Comparison of ENCODE assay signal across 16 mouse cellular contexts in the genomic region with DNA sequence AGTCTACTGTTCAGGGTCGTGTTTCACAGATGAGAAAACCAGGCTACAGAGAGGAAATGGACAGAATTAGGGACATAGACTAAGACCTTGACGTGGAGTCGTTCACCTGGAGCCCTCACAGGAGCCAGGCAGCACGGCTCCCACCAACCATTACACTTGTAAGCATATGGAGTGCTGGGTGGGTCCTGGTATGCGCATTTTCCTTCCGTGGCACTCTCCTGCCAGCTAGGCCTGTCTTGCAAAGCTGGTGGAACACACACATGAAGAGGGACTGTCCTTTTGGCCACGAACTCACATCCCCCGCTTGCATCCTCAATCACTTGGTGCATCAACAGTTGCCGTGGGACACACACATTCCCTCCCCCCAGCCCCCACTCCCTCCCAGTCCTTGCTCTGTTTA.
"Had no signal": no experiment of that assay in that cellular context is flagged by ENCODE, and none has a peak within 500 bp of the region (broad histone marks: within the 10 kb centered on the region; RNA-seq: fewer than 3 reads in every experiment).

No protein-coding gene starts in this region.

- H3K9me3 ChIP-seq: liver, embryonic 13.5 days; liver, embryonic 15.5 days; midbrain, embryonic 12.5 days; midbrain, embryonic 15.5 days; neural tube, embryonic 12.5 days; stomach, embryonic 15.5 days had no signal

- H3K27me3 ChIP-seq: liver, embryonic 13.5 days; liver, embryonic 15.5 days; midbrain, embryonic 12.5 days; midbrain, embryonic 15.5 days; neural tube, embryonic 12.5 days; stomach, embryonic 15.5 days had no signal

- ATAC-seq: liver, postnatal 0 days; midbrain, embryonic 15.5 days had no signal

- H3K4me3 ChIP-seq: liver, embryonic 13.5 days; liver, embryonic 15.5 days; midbrain, embryonic 12.5 days; midbrain, embryonic 15.5 days; neural tube, embryonic 12.5 days; stomach, embryonic 15.5 days had no signal

- H3K27ac ChIP-seq: liver, embryonic 13.5 days; macrophage; midbrain, embryonic 12.5 days; midbrain, embryonic 15.5 days; neural tube, embryonic 12.5 days; stomach, embryonic 15.5 days; stomach, postnatal 0 days had no signal

- H3K4me1 ChIP-seq: midbrain, embryonic 12.5 days; midbrain, embryonic 15.5 days; stomach, embryonic 15.5 days had no signal

- DNase-seq: liver, embryonic 13.5 days; liver, postnatal 0 days; lung, embryonic 14.5 days; lung, postnatal 14 days; lung, postnatal 36 days; right cerebral cortex, postnatal 14 days; thymus, adult 2 months; thymus, postnatal 25 days; thymus, postnatal 4 days had no signal

- H3K9ac ChIP-seq: liver, embryonic 13.5 days; liver, embryonic 15.5 days; liver, postnatal 0 days; lung, embryonic 14.5 days; midbrain, embryonic 12.5 days; midbrain, embryonic 15.5 days; neural tube, embryonic 12.5 days; stomach, embryonic 15.5 days had no signal

- H3K4me2 ChIP-seq: liver, embryonic 13.5 days; liver, embryonic 15.5 days; lung, embryonic 14.5 days; midbrain, embryonic 12.5 days; midbrain, embryonic 15.5 days; neural tube, embryonic 12.5 days; stomach, embryonic 15.5 days had no signal
